Mouse (Mus musculus) layer of hippocampus, adult 2 months (tissue): ENCODE measurements at regions not wholly inside any gene's neighbourhood (a gene's known extent, or its start where the extent isn't known, plus 50 kb on each side); places are given as distances from the start of the nearest gene placed in this dataset.
A peak's percentile ranks its signal among the peaks of the same experiment; 100 is the strongest.

Source experiments
- DNase-seq, 2 experiments: peaks; one replicate each; pipeline ENCODE4 v3.0.0; 2022; ENCODE audit warnings: low spot score in 2 of 2
- H3K27ac ChIP-seq: fragments of 200-600 bp; 2 replicates; pipeline ENCODE4 v1.8.1; 2022
- H3K4me3 ChIP-seq: fragments of 200-600 bp; 2 replicates; pipeline ENCODE4 v1.8.1; 2022; ENCODE audit warnings: mild to moderate bottlenecking
- CTCF ChIP-seq: fragments of 200-600 bp; conservative IDR thresholded peaks from 2 replicates; pipeline ENCODE4 v1.8.1; 2022; ENCODE audit warnings: antibody characterized with exemption, mild to moderate bottlenecking, moderate library complexity

DNA sequence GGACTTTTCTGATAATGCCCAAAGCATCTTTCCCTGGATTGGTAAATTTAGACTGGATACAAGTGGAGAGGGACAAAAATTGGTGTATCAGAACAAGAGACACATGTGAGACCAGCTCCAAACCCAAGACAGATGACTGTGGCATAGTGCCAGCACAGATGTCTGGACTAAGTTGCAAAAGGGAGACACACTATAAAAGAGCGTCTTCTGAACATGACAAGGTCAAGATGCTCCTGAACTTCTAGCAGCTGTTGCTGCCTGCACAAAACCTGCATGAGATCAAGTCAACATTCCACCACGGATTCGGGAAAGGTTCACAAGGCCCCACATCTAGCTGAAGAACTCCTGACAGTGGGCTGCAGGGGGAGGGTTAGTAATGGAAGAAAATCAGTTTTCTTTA, 229.2 kb upstream of the P2ry1 start:
- no peak for DNase-seq
- no peak overlapping the region for H3K27ac ChIP-seq
- no peak overlapping the region for H3K4me3 ChIP-seq
- no peak for TF ChIP-seq CTCF

DNA sequence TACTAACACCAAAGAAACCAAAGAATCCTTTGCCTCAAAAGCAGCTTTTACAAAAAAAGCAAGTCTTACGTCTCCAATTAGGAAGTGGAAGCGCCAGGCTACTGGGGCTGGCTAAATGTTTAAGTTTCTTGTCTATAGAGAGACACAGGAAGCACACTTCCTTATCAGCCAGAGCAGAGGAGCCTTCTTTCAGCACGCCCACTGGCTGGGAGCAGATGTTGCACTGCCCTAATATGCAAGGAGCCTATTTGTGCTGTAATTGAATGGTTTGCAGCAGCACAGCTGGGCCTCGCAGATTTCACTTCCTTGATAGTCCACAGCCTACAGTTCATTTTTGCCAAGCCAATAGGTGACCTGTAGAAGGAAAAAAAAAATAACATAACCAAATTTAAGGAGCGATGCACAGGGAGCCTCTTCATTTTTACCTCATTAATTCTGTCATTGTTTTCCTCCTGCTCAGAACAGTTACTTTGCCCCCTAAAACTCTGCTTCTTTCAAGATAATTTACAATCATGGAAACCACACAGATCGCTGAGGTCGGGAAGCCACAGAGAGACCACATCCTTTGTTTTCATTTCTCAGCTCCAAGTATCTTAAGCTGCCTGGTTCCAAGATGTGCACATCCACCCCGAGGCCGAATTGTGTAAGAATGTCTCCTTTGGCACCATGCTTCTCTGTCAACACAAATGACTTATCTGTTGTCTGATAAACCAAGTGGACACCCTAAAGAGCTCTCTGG, 217.3 kb upstream of the P2ry1 start:
- H3K4me3 ChIP-seq: no peak overlapping the region
- TF ChIP-seq CTCF: no peak
- no peak overlapping the region for H3K27ac ChIP-seq
- DNase-seq: no peak

GRCm38 (mm10) chr3:60787989-60788388, 214.6 kb upstream of the P2ry1 start:
- DNase-seq: no peak
- TF ChIP-seq CTCF: no peak
- Histone ChIP-seq H3K27ac (no peak overlapping the region), H3K4me3 (no peak overlapping the region)

- H3K27ac ChIP-seq: no peak overlapping the region
- TF ChIP-seq CTCF: no peak
- H3K4me3 ChIP-seq: no peak overlapping the region
These were observed 213.2 kb upstream of the P2ry1 start for GRCm38 (mm10) chr3:60789441-60789840.

GRCm38 (mm10) chr3:60792166-60792565, 210.4 kb upstream of the P2ry1 start:
- TF ChIP-seq CTCF: no peak
- no peak for DNase-seq
- no peak overlapping the region for H3K4me3 ChIP-seq
- no peak overlapping the region for H3K27ac ChIP-seq

More at GRCm38 (mm10) chr3:60789441-60789840, 213.2 kb upstream of the P2ry1 start:
- no peak for DNase-seq

- DNase-seq: no peak
- TF ChIP-seq CTCF: no peak
- Histone ChIP-seq H3K4me3 (no peak overlapping the region), H3K27ac (no peak overlapping the region)
These were observed 206.4 kb upstream of the P2ry1 start for GRCm38 (mm10) chr3:60796207-60796606.

GRCm38 (mm10) chr3:60797808-60798207, 204.8 kb upstream of the P2ry1 start:
- DNase-seq: peak; percentile 39 to 61
- H3K4me3 ChIP-seq: no peak overlapping the region
- no peak for TF ChIP-seq CTCF
- H3K27ac ChIP-seq: no peak overlapping the region

- Histone ChIP-seq H3K4me3 (no peak overlapping the region), H3K27ac (no peak overlapping the region)
- no peak for TF ChIP-seq CTCF
- DNase-seq: no peak
These were observed 204.1 kb upstream of the P2ry1 start for GRCm38 (mm10) chr3:60798461-60798860.

DNA sequence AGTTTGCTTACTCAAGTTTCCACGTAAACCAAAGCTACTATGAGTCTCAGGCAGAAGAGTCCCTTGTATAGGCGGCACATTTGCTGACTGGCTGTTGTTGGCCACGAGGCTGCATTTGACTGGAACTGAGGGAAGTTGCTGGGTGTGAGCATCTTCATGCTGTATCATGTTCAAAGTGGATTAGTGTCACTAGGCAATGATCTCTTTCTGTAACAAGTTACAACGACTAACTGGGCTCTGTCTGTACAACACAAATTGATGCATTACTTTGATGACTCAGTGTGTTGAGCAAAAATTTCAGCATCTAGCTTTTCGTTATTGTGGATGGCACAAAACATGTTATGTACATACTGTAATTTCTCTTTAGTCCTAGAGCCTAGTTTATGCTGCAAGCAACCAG, 203.7 kb upstream of the P2ry1 start:
- TF ChIP-seq CTCF: no peak

GRCm38 (mm10) chr3:60804711-60805293, 197.8 kb upstream of the P2ry1 start:
- no peak for TF ChIP-seq CTCF
- no peak for DNase-seq
- Histone ChIP-seq H3K4me3 (no peak overlapping the region), H3K27ac (no peak overlapping the region)

More for the DNA sequence above, 203.7 kb upstream of the P2ry1 start:
- H3K4me3 ChIP-seq: no peak overlapping the region
- H3K27ac ChIP-seq: no peak overlapping the region
- DNase-seq: no peak

DNA sequence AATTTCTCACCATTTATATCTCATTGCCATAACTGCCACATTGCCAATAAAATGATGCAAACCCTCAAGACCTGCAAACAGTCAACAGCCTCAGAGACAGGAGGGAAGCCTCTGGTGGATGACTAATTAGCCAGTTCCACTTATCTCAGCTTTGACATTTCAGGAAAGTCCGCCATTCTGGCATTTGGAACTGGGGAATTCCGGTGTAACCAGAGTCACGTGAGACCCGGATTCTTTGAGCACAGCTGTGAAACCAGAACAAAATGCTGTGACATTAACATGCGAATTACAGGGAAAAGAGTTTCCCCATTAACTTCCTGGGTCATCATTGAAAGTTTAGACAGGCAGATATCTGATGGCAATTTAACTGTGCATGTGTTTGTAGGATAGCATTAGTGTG, 190.7 kb upstream of the P2ry1 start:
- no peak overlapping the region for H3K4me3 ChIP-seq
- H3K27ac ChIP-seq: no peak overlapping the region
- TF ChIP-seq CTCF: no peak
- no peak for DNase-seq

DNA sequence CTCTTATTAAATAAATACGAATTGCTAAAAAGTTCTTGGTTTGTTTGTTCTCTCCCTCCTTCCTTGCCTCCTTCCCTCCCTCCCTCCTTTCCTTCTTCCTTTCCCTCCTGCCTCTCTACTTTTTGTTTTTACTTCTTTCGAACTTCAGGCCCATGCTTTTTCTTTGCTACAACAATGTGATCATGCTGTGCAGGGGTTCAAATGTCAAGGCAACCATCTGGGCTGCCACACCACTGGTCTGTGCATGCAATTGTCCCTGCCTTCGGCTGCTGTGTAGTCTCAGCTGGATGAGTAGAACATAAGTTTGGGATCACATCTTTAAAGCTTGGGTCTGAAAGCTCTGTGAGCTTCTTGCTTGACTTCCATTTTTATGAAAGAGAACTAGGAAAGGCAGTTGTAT, 189.1 kb upstream of the P2ry1 start:
- no peak for TF ChIP-seq CTCF
- DNase-seq: no peak
- no peak overlapping the region for H3K4me3 ChIP-seq
- H3K27ac ChIP-seq: no peak overlapping the region

DNA sequence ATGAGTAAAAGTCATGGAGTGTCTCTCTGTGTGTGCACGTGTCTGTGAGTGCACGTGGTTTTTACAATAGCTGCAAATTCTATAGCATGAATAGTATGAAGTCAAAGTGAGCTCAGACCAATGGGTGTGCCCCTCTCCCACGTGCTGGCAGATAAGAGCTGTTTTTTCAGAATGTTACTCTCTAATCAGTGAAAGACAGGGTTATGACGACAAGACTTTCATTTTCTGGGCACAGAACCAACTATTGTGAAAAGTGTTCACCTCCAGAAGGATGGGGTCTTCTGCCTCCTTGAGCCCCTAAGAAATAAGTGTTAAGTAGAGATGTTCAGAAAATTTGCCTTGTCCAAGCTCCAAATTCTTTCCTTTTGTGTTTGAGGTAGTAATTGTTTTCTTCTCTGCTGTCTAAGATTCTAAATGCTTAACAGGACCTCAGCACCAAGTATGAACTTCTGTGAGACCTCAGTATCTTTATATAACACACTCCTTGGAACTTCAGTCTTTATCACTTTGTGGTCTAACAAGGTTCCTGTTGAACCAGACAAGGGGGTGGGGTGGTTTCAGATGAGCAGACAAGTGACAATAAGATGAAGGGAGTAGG, 182.8 kb upstream of the P2ry1 start:
- H3K27ac ChIP-seq: no peak overlapping the region
- no peak for TF ChIP-seq CTCF
- H3K4me3 ChIP-seq: no peak overlapping the region
- DNase-seq: no peak

DNA sequence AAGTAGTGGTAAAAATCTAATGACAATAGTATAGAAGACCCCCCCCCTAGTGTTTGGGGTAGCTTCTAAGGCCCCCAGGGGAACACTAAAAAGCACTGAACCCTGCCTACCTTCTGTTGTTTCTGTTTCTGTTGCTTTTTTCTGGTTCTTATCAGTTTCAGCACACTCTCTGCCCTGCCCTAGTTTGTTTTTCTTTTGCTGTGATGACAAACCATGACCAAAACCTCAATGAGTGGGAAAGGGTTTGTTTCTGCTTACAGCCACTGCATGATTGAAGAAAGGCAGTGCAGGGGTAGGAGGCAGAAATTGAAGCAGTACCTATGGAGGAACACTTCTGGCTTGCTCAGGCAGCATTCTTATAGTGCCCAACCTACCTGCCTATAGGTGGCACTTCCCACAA, 181.1 kb upstream of the P2ry1 start:
- no peak for TF ChIP-seq CTCF
- H3K27ac ChIP-seq: no peak overlapping the region
- DNase-seq: no peak
- H3K4me3 ChIP-seq: no peak overlapping the region
